Mouse (Mus musculus) small intestine, adult 2 months (tissue): Measurements from ENCODE around the gene 1700025B11Rik.
"Not testable (repeated sequence)": the region's sequence is repeated elsewhere in the genome, so short reads cannot be mapped to it uniquely, and the experiment has no call there.

ENCODE experiments used
- CTCF ChIP-seq: fragments of 200-500 bp; IDR thresholded peaks from 2 replicates; pipeline ENCODE4 v1.5.1; 2012; ENCODE audit warnings: low read depth, mild to moderate bottlenecking, control low read depth, inconsistent platforms, low read length, moderate library complexity, mixed read lengths; ENCODE audit not compliant: insufficient replicate concordance, insufficient read length; ENCODE audit errors: extremely low read depth
- POLR2A ChIP-seq: fragments of 200-500 bp; IDR thresholded peaks from 2 replicates; pipeline ENCODE4 v1.6.1; 2012; ENCODE audit warnings: low read depth, mild to moderate bottlenecking, control low read depth, inconsistent platforms, low read length, moderate library complexity

DNA sequence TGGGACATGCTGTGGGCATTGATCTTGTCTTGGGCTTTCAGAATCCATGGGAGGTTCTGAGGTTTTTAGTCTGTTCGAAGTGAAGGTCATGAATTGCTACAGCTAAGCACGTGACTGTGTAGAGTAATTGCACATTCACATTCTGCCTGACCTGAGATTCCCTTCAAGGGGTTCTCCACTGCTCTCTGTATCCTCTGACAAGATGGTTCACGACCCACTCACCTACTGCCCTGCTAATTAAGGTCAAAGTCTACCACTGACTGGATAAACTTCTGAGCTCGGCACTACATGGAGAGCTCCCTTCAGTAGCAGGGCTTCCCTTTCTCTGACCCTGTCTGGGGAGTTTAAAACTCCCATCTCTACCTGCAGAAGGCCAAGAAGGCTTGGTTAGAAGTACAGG, 41.1 kb downstream of the 1700025B11Rik start:
- not testable (repeated sequence) for TF ChIP-seq POLR2A, CTCF
